Mouse (Mus musculus) limb, embryonic 14.5 days (tissue): Measurements from ENCODE around the gene Ssbp3. TPM values are rescaled to one million over a fixed set of nuclear protein-coding genes. Genes with fewer than 3 reads are reported as not detected.

Experiments
- ATAC-seq: fragments of 200-750 bp; cut with Nextera tagmentation; 2 replicates; pipeline ENCODE4 v1.8.0; 2017; ENCODE audit warnings: low read depth, moderate number of reproducible peaks, moderate TSS enrichment; ENCODE audit not compliant: low FRiP score
- DNase-seq: peaks from one replicate; pipeline ENCODE4 v3.0.0-alpha.2; 2015; ENCODE audit warnings: low spot score
- H3K27ac ChIP-seq: fragments of 300-500 bp; sonication (generic); replicated peaks from 2 replicates; pipeline ENCODE4 v1.5.1; 2014; ENCODE audit warnings: low read depth, mild to moderate bottlenecking, low read length, moderate library complexity, mixed read lengths
- H3K27me3 ChIP-seq: fragments of 300-500 bp; sonication (generic); 2 replicates; pipeline ENCODE4 v1.6.1; 2014; ENCODE audit warnings: low read length, mixed read lengths; ENCODE audit not compliant: control insufficient read depth, insufficient read depth
- H3K36me3 ChIP-seq: fragments of 300-500 bp; sonication (generic); 2 replicates; pipeline ENCODE4 v1.6.1; 2014; ENCODE audit warnings: mild to moderate bottlenecking, low read length, moderate library complexity, mixed read lengths; ENCODE audit not compliant: control insufficient read depth, insufficient read depth
- H3K4me1 ChIP-seq: fragments of 300-500 bp; sonication (generic); 2 replicates; pipeline ENCODE4 v1.6.1; 2014; ENCODE audit warnings: antibody characterized with exemption, low read length, mixed read lengths; ENCODE audit not compliant: control insufficient read depth, insufficient read depth
- H3K4me2 ChIP-seq: fragments of 300-500 bp; sonication (generic); replicated peaks from 2 replicates; pipeline ENCODE4 v1.6.1; 2014; ENCODE audit warnings: low read depth, mild to moderate bottlenecking, low read length, moderate library complexity; ENCODE audit not compliant: severe bottlenecking
- H3K4me3 ChIP-seq: fragments of 300-500 bp; sonication (generic); replicated peaks from 2 replicates; pipeline ENCODE4 v1.5.1; 2014; ENCODE audit warnings: low read length
- H3K9ac ChIP-seq: fragments of 300-500 bp; sonication (generic); 2 replicates; pipeline ENCODE4 v1.6.1; 2014; ENCODE audit warnings: mild to moderate bottlenecking, low read depth, low read length, moderate library complexity; ENCODE audit not compliant: severe bottlenecking
- H3K9me3 ChIP-seq: fragments of 300-500 bp; sonication (generic); 2 replicates; pipeline ENCODE4 v1.6.1; 2016; ENCODE audit warnings: low read length; ENCODE audit not compliant: control insufficient read depth
- POLR2A ChIP-seq: fragments of 200-500 bp; IDR thresholded peaks from 2 replicates; pipeline ENCODE4 v1.8.0; 2012; ENCODE audit warnings: inconsistent platforms, mild to moderate bottlenecking, moderate library complexity, borderline replicate concordance; ENCODE audit not compliant: insufficient read depth, insufficient read length; ENCODE audit errors: extremely low read depth
- WGBS: fragments of 180-500 bp; shearing (Covaris S2); extraction: QIAGEN DNeasy Blood & Tissue Kit; methylation state at CpG from one replicate; pipeline ENCODE4 v1.1.7; 2014; 5-methylcytosine and 5-hydroxymethylcytosine counted together
- polyA plus RNA-seq, 2 experiments: library from polyadenylated mRNA; depleted of rRNA in 1 of 2; stranded (reverse) in 1 of 2; unstranded in 1 of 2; fragments of >200 nt; fragmentation: Nextera tagmentation in 1 of 2; extraction: Ambion mirVana in 1 of 2; gene quantifications; 2 replicates each; pipeline versions ENCODE4 v1.2.1 to v1.2.3; 2012 to 2014

Gene Ssbp3
- polyA plus RNA-seq, 2 experiments: 94.3 to 191 TPM

DNA sequence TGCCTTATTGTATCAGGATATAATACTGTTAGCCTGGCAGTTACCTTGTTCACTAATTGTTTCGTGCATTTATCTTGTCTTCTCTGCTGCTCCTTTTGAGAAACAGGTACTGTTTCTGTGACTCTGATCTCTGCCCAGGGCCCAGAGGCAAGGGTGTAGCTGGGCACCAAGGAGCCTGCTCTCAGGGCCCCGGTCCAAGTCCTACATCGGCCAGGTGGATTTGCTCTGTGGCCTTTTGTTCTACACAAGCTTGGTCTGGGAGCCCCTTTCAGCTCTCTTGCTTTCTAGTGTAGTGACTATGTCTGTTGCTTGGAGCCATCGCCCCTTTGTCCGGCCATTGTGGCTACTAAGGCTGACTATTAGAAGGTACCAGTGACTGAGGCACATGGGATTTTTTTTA, 82.6 kb downstream of the Ssbp3 start:
- WGBS: 90% methylated on average over 5 of the region's 5 CpGs
- H3K27me3 ChIP-seq: no peaks in the 10 kb centered on the region
- no peak overlapping the region for H3K27ac ChIP-seq
- no peak overlapping the region for H3K4me3 ChIP-seq
- peaks cover 41% of the 10 kb centered on the region for H3K4me1 ChIP-seq
- no peaks in the 10 kb centered on the region for H3K9me3 ChIP-seq
- DNase-seq (no peak), ATAC-seq (no peak)
- H3K36me3 ChIP-seq: peaks cover 5% of the 10 kb centered on the region; the same call in 1 of the 2 replicates
- H3K9ac ChIP-seq: no peak overlapping the region
- TF ChIP-seq POLR2A: no peak
- no peak overlapping the region for H3K4me2 ChIP-seq

DNA sequence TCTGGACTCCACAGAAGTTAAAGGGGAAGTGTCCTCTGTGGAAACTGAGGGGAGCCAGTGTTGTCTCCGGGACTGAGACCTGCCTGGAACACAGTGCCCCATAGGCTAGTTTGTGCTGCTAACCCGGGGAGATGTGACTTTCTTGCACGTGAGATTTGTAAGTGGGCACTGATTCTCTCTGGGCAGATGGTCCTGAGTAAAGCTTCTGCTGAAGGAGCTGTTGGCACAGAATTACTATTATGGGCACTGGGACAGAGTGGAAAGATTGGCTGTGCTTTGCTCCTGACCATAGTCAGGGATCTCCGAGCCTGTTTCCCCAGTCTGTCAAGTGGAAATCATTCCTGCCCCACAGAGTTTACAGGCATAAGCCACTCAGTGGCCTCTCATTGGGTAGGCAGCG, 83.8 kb downstream of the Ssbp3 start:
- no peak overlapping the region for H3K4me2 ChIP-seq
- 89% methylated on average over 5 of the region's 5 CpGs for WGBS
- H3K9ac ChIP-seq: no peak overlapping the region
- H3K4me1 ChIP-seq: peaks cover 30% of the 10 kb centered on the region
- TF ChIP-seq POLR2A: no peak
- no peak for ATAC-seq
- H3K27ac ChIP-seq: no peak overlapping the region
- no peak for DNase-seq
- H3K9me3 ChIP-seq: no peaks in the 10 kb centered on the region
- H3K36me3 ChIP-seq: peaks cover 5% of the 10 kb centered on the region; the same call in 1 of the 2 replicates
- H3K4me3 ChIP-seq: no peak overlapping the region
- no peaks in the 10 kb centered on the region for H3K27me3 ChIP-seq

DNA sequence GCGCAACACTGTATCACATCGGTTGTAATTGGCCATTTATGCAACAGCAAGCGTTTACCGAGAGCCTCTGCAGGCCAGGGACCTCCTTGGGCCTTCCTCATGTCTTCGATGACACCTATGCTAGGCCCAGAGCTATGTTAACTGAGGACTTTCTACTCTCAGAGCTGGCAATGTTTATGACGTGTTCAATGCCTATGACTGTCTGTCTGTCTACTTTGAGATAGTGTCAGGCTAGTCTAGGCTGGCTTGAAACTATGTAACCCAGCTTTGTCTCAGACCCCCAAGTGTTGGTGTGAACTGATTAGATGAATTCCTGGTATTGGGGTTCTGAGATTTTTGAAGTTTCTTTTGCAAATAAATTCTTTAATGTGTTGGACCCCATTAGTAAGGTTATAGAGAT, 84.6 kb downstream of the Ssbp3 start:
- WGBS: 79% methylated on average over 6 of the region's 6 CpGs
- Histone ChIP-seq H3K9me3 (no peaks in the 10 kb centered on the region), H3K27ac (no peak overlapping the region), H3K36me3 (peaks cover 5% of the 10 kb centered on the region; the same call in 1 of the 2 replicates), H3K4me3 (no peak overlapping the region), H3K4me2 (no peak overlapping the region), H3K4me1 (peaks cover 30% of the 10 kb centered on the region), H3K9ac (no peak overlapping the region), H3K27me3 (no peaks in the 10 kb centered on the region)
- DNase-seq: no peak
- no peak for TF ChIP-seq POLR2A
- ATAC-seq: no peak

DNA sequence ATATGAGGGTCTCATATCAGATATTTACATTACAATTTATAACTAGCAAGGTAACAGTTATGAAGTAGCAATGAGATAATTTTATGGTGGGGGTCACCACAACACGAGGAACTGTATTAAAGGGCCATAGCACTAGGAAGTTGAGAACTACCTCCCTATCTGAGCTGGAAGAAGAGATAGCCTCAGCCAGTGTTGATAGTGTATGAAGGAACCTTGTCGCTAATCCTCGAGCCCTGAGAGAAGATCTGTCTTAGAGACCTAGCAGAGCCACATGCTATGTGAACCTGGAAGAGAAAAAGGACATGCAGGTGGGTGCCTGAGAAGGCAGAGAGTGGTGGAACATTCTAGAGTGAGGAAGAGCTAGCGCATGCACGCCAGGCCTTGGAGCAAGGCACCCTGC, 85.0 kb downstream of the Ssbp3 start:
- no peaks in the 10 kb centered on the region for H3K27me3 ChIP-seq
- DNase-seq (no peak), ATAC-seq (no peak)
- WGBS: 83% methylated on average over 5 of the region's 5 CpGs
- no peak overlapping the region for H3K9ac ChIP-seq
- H3K4me3 ChIP-seq: no peak overlapping the region
- H3K36me3 ChIP-seq: peaks cover 5% of the 10 kb centered on the region; the same call in 1 of the 2 replicates
- peak overlapping the region; percentile 40; the same call in 1 of the 2 replicates for H3K27ac ChIP-seq
- peaks cover 30% of the 10 kb centered on the region for H3K4me1 ChIP-seq
- H3K4me2 ChIP-seq: no peak overlapping the region
- H3K9me3 ChIP-seq: no peaks in the 10 kb centered on the region
- TF ChIP-seq POLR2A: no peak

DNA sequence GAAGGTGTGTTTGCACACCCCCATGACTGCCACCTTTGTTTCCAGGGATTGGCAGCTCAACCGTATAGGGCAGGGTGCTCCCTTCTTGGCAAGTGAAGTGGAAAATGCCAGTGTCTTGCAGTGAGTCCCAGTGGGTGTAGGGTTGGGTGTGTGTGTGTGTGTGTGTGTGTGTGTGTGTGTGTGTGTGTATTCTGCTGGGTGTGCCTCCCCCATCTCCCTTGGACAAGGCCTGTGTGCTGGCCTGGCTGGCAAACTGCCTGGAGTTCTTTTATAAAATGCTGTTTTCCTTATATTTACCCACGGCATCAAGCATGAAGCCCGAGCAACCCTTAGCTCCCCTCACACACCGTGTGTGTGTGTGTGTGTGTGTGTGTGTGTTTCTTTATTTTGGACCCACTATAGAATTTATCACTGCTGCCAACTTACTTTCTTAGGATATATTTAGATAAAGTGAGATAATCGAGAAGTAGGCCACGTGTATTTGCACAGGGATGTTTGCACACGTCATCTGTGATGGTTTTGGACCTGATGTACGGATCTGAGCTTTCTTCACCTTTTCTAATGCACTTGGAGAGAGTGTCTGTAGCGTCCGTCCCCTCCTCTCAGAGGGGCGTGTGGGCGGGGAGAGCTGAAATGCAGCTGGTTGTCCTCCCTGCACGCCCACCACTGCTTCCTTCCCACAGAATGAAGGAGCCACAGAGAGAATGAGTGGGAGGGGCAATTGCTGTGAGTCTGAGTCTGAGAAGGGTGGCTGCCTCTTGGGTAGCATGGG, 86.0 kb downstream of the Ssbp3 start:
- Histone ChIP-seq H3K27ac (peak overlapping the region; percentile 55; the same call in 1 of the 2 replicates), H3K4me2 (no peak overlapping the region), H3K36me3 (no peaks in the 10 kb centered on the region; the same call in 1 of the 2 replicates), H3K27me3 (no peaks in the 10 kb centered on the region), H3K4me3 (no peak overlapping the region), H3K9me3 (no peaks in the 10 kb centered on the region), H3K9ac (no peak overlapping the region), H3K4me1 (peaks cover 36% of the 10 kb centered on the region)
- DNase-seq: no peak
- no peak for TF ChIP-seq POLR2A
- no peak for ATAC-seq
- WGBS: 47% methylated on average over 13 of the region's 13 CpGs
